Mouse (Mus musculus): Measurements from ENCODE around the gene Pitpnm2. TPM values are rescaled to one million over a fixed set of nuclear protein-coding genes. Genes with fewer than 3 reads are reported as not detected.

Pitpnm2 gene
- polyA plus RNA-seq, 1 experiment, result 0.66 TPM

- no peak for TF ChIP-seq POLR2A (IDR thresholded peaks at IDR 0.05; ENCODE audit: borderline replicate concordance, low read depth, low read length)
- no peak for TF ChIP-seq CTCF (IDR thresholded peaks at IDR 0.05; ENCODE audit: low read depth, low read length)
- Histone ChIP-seq H3K4me1 (ENCODE audit: control insufficient read depth, insufficient read depth, low read length) (no peaks in the 10 kb centered on the region), H3K4me3 (ENCODE audit: insufficient read depth, low read length) (no peak overlapping the region), H3K27ac (ENCODE audit: insufficient read depth, low read depth, low read length) (no peak overlapping the region)
Measured at GRCm38 (mm10) chr5:124267652-124268051, 18.1 kb upstream of the Pitpnm2 start.

- Histone ChIP-seq H3K4me1 (ENCODE audit: control insufficient read depth, insufficient read depth, low read length) (no peaks in the 10 kb centered on the region), H3K27ac (ENCODE audit: insufficient read depth, low read depth, low read length) (no peak overlapping the region), H3K4me3 (ENCODE audit: insufficient read depth, low read length) (no peak overlapping the region)
- TF ChIP-seq POLR2A (IDR thresholded peaks at IDR 0.05; ENCODE audit: borderline replicate concordance, low read depth, low read length), result no peak
Measured at GRCm38 (mm10) chr5:124266821-124267220, 17.3 kb upstream of the Pitpnm2 start.

GRCm38 (mm10) chr5:124263246-124263645 is 13.7 kb upstream of the Pitpnm2 start:
- no peak overlapping the region for H3K4me3 ChIP-seq (ENCODE audit: insufficient read depth, low read length)
- H3K4me1 ChIP-seq (ENCODE audit: control insufficient read depth, insufficient read depth, low read length), result peaks cover 10% of the 10 kb centered on the region
- H3K27ac ChIP-seq (ENCODE audit: insufficient read depth, low read depth, low read length), result no peak overlapping the region
- TF ChIP-seq POLR2A (IDR thresholded peaks at IDR 0.05; ENCODE audit: borderline replicate concordance, low read depth, low read length), result no peak
- TF ChIP-seq CTCF (IDR thresholded peaks at IDR 0.05; ENCODE audit: low read depth, low read length), result no peak

GRCm38 (mm10) chr5:124262090-124262489 is 12.5 kb upstream of the Pitpnm2 start:
- TF ChIP-seq POLR2A (IDR thresholded peaks at IDR 0.05; ENCODE audit: borderline replicate concordance, low read depth, low read length), result no peak
- TF ChIP-seq CTCF (IDR thresholded peaks at IDR 0.05; ENCODE audit: low read depth, low read length), result no peak
- H3K27ac ChIP-seq (ENCODE audit: insufficient read depth, low read depth, low read length), result no peak overlapping the region
- peaks cover 10% of the 10 kb centered on the region for H3K4me1 ChIP-seq (ENCODE audit: control insufficient read depth, insufficient read depth, low read length)
- H3K4me3 ChIP-seq (ENCODE audit: insufficient read depth, low read length), result no peak overlapping the region

DNA sequence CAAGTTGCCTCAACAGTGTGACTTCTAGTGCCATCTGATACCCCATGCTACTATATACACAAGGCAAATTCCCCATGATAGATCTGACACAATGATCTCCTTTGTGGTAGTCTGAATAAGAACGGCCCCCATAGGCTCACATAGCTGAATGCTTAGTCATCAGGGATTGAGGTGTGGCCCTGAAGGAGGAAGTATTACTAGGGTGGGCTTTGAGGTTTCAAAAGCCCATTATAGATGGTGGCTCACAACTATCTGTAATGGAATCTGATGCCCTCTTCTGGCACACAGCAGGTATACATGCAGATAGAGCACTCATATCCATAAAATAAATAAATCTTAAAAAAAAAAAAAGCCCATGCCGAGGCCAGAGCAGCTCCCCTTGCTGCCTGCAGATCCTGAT is 9.6 kb upstream of the Pitpnm2 start:
- Histone ChIP-seq H3K4me1 (ENCODE audit: control insufficient read depth, insufficient read depth, low read length) (peaks cover 10% of the 10 kb centered on the region), H3K27ac (ENCODE audit: insufficient read depth, low read depth, low read length) (no peak overlapping the region), H3K4me3 (ENCODE audit: insufficient read depth, low read length) (no peak overlapping the region)
- TF ChIP-seq CTCF (IDR thresholded peaks at IDR 0.05; ENCODE audit: low read depth, low read length), result no peak
- no peak for TF ChIP-seq POLR2A (IDR thresholded peaks at IDR 0.05; ENCODE audit: borderline replicate concordance, low read depth, low read length)

DNA sequence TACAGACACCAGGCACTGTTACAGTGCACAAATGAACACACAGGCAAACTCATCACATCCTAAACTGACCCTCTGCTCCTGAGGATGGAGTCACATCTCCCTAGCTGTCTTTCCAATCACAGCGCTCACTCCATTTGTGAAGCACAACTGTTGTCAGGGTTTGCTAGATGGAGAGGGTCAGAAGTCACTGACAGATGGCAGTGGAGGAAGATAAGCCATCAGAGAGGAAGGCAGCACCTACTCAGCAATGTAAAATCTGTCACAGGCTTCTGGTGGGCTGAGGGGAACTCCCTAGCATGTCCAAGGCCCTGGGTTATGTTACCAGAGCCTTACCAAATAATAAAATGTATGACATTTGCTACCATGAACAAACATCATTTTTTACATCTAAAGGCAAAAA is 8.5 kb upstream of the Pitpnm2 start:
- TF ChIP-seq CTCF (IDR thresholded peaks at IDR 0.05; ENCODE audit: low read depth, low read length), result no peak
- no peak for TF ChIP-seq POLR2A (IDR thresholded peaks at IDR 0.05; ENCODE audit: borderline replicate concordance, low read depth, low read length)
- no peak overlapping the region for H3K27ac ChIP-seq (ENCODE audit: insufficient read depth, low read depth, low read length)
- peaks cover 10% of the 10 kb centered on the region for H3K4me1 ChIP-seq (ENCODE audit: control insufficient read depth, insufficient read depth, low read length)
- no peak overlapping the region for H3K4me3 ChIP-seq (ENCODE audit: insufficient read depth, low read length)

DNA sequence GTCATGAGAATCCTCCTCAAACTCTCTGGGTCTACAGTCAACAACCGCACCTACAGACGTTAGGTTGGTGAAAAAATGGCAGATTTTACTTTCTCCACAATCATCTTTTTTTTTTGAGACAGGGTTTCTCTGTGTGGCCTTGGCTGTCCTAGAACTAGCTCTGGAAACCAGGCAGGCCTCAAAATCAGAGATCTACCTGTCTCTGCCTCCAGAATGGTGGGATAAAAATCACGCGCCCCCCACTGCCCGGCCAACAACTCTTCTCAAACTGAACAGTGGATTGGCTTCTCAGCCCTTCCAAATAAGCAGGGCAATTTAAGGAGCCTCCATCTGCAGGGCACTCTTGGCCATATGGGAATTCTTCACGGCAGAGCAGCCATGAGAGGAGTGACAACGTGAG is 5.6 kb upstream of the Pitpnm2 start:
- TF ChIP-seq CTCF (IDR thresholded peaks at IDR 0.05; ENCODE audit: low read depth, low read length) (no peak), POLR2A (IDR thresholded peaks at IDR 0.05; ENCODE audit: borderline replicate concordance, low read depth, low read length) (no peak)
- no peak overlapping the region for H3K27ac ChIP-seq (ENCODE audit: insufficient read depth, low read depth, low read length)
- H3K4me1 ChIP-seq (ENCODE audit: control insufficient read depth, insufficient read depth, low read length), result peaks cover 2% of the 10 kb centered on the region
- no peak overlapping the region for H3K4me3 ChIP-seq (ENCODE audit: insufficient read depth, low read length)

DNA sequence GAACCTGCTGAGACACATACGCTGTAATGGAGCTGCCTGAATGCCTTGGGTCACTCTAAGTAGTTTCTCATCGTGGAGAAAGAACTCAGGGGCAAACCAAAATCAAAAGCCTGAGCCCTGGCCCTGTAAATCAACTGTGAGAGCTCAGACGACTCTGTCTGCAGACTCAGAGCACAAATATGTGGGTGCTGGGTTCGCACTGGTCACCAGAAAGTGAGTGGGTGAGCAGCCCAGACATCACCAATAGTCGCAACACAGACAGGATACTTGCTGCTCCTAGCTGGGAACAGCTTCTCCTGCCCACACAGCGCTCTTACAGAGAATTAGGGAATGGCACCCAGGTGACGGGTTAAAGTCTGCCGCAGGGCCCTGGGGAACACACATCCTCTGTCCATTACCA is 4.0 kb upstream of the Pitpnm2 start:
- H3K27ac ChIP-seq (ENCODE audit: insufficient read depth, low read depth, low read length), result no peak overlapping the region
- no peak overlapping the region for H3K4me3 ChIP-seq (ENCODE audit: insufficient read depth, low read length)
- H3K4me1 ChIP-seq (ENCODE audit: control insufficient read depth, insufficient read depth, low read length), result no peaks in the 10 kb centered on the region
- TF ChIP-seq CTCF (IDR thresholded peaks at IDR 0.05; ENCODE audit: low read depth, low read length) (no peak), POLR2A (IDR thresholded peaks at IDR 0.05; ENCODE audit: borderline replicate concordance, low read depth, low read length) (no peak)

- no peak for TF ChIP-seq POLR2A (IDR thresholded peaks at IDR 0.05; ENCODE audit: borderline replicate concordance, low read depth, low read length)
- Histone ChIP-seq H3K4me3 (ENCODE audit: insufficient read depth, low read length) (no peak overlapping the region), H3K4me1 (ENCODE audit: control insufficient read depth, insufficient read depth, low read length) (no peaks in the 10 kb centered on the region), H3K27ac (ENCODE audit: insufficient read depth, low read depth, low read length) (no peak overlapping the region)
Measured at GRCm38 (mm10) chr5:124252580-124253320, 3.2 kb upstream of the Pitpnm2 start.

DNA sequence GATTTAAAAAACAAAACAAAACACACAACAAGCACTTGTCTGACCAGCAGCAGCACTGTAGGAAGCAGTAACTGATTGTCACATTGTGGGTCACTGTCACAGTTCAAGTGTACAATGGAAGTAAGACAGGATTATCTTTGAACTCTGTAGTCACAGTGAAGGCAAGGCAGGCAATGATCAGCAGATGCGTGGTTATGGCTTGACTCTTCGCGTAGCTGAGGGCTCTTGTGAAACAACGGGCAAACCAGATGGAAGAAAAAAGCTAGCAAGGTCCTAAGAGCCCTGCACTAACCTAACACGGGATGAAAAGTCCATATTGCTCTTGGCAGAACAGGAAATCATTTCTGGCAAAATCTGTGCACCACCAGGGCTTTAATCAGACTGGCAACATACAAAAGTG is 1.5 kb upstream of the Pitpnm2 start:
- H3K27ac ChIP-seq (ENCODE audit: insufficient read depth, low read depth, low read length), result no peak overlapping the region
- H3K4me3 ChIP-seq (ENCODE audit: insufficient read depth, low read length), result no peak overlapping the region
- no peaks in the 10 kb centered on the region for H3K4me1 ChIP-seq (ENCODE audit: control insufficient read depth, insufficient read depth, low read length)
- no peak for TF ChIP-seq POLR2A (IDR thresholded peaks at IDR 0.05; ENCODE audit: borderline replicate concordance, low read depth, low read length)
- no peak for TF ChIP-seq CTCF (IDR thresholded peaks at IDR 0.05; ENCODE audit: low read depth, low read length)
